Mouse (Mus musculus): ENCODE results near the gene Prdm12.

- no peak for TF ChIP-seq CTCF (IDR thresholded peaks at IDR 0.05; ENCODE audit: borderline replicate concordance, insufficient read depth, low read length)
- peak; percentile 95 for TF ChIP-seq POLR2A (IDR thresholded peaks at IDR 0.05; ENCODE audit: low read depth, low read length)
Observed at GRCm38 (mm10) chr2:31670551-31671035, 30.8 kb downstream of the Prdm12 start, which contains the start of gene Exosc2.
